Mouse (Mus musculus) G1E (cell line): ENCODE results near the gene Arhgap10. TPM values are rescaled to one million over a fixed set of nuclear protein-coding genes. Genes with fewer than 3 reads are reported as not detected.

Experiments
- ATAC-seq: 2 replicates; pipeline ENCODE4 v1.8.0; 2016; ENCODE audit warnings: mild to moderate bottlenecking; ENCODE audit not compliant: insufficient number of reproducible peaks, poor library complexity, low FRiP score, severe bottlenecking; ENCODE audit errors: extremely low read depth
- DNase-seq: peaks from one replicate; pipeline ENCODE4 v3.0.0; 2012; ENCODE audit warnings: low spot score
- H3K27me3 ChIP-seq: 2 replicates; pipeline ENCODE4 v1.6.1; 2012; ENCODE audit warnings: mild to moderate bottlenecking, low read length, inconsistent platforms; ENCODE audit not compliant: insufficient read depth
- H3K36me3 ChIP-seq: replicated peaks from 2 replicates; pipeline ENCODE3; 2012; ENCODE audit warnings: mild to moderate bottlenecking, inconsistent platforms
- H3K4me1 ChIP-seq: 2 replicates; pipeline ENCODE4 v1.6.1; 2012; ENCODE audit warnings: low read depth, low read length, inconsistent platforms, mixed read lengths; ENCODE audit not compliant: insufficient read depth
- H3K4me3 ChIP-seq: 2 replicates; pipeline ENCODE4 v1.5.1; 2012; ENCODE audit warnings: low read depth, mild to moderate bottlenecking, inconsistent platforms, low read length, moderate library complexity, mixed read lengths
- H3K9me3 ChIP-seq: replicated peaks from 2 replicates; pipeline ENCODE4 v1.6.1; 2012; ENCODE audit warnings: inconsistent platforms
- CTCF ChIP-seq: IDR thresholded peaks from 2 replicates; pipeline ENCODE4 v1.5.1; 2012; ENCODE audit warnings: low read depth, low read length, inconsistent platforms, mixed read lengths
- GATA1 ChIP-seq: IDR thresholded peaks from 2 replicates; pipeline ENCODE4 v1.6.1; 2012; ENCODE audit warnings: borderline replicate concordance, low read length, inconsistent platforms, mixed read lengths
- GATA2 ChIP-seq: IDR thresholded peaks from 2 replicates; pipeline ENCODE4 v1.6.1; 2012; ENCODE audit warnings: low read depth, low read length, inconsistent platforms, borderline replicate concordance
- POLR2AphosphoS5 ChIP-seq: IDR thresholded peaks from 2 replicates; pipeline ENCODE4 v1.6.1; 2012; ENCODE audit warnings: low read depth, low read length, inconsistent platforms; ENCODE audit not compliant: insufficient replicate concordance
- TAL1 ChIP-seq: conservative IDR thresholded peaks from 2 replicates; pipeline ENCODE4 v1.6.1; 2012; ENCODE audit warnings: low read depth, low read length, inconsistent platforms, mixed read lengths
- polyA plus RNA-seq: library from polyadenylated mRNA; stranded (reverse); fragments of >175 nt; gene quantifications from 2 replicates; pipeline ENCODE4 v1.2.3, GENCODE M21; 2012
- total RNA-seq, 2 experiments: library from RNA; stranded (forward) in 1 of 2; stranded (reverse) in 1 of 2; fragments of 200-1000 nt in 1 of 2; fragments of >200 nt in 1 of 2; fragmentation: Nextera tagmentation in 1 of 2; gene quantifications; 2 replicates each; pipeline ENCODE4 v1.2.3; 2014 to 2017

Gene Arhgap10
- total and polyA plus RNA-seq, 3 experiments: 20.3 to 26.1 (median 22.7) TPM

DNA sequence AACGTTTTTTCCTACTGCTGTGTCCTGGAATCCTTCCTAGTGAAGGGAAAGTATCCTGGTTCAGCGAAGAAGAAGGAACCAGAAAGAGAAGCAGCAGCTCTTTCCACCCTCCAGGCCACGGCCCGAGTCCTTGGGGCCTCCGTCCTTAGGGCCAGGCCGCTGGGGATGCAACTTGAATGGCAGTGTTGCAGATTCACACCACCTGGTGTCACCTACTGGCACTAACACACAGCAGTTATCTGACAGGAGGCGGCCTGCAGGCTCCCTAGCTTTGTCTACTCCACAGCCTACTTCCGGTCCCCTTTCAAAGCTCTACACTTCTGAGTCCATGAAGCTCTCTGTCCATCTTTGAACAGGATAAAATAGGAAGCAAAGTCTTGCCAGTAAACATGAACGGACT, 37.8 kb downstream of the Arhgap10 start:
- DNase-seq (no peak), ATAC-seq (no peak)
- no peaks in the 10 kb centered on the region for H3K9me3 ChIP-seq
- TF ChIP-seq GATA2: no peak
- no peak for TF ChIP-seq CTCF
- no peak for TF ChIP-seq GATA1
- TF ChIP-seq POLR2AphosphoS5: no peak
- TF ChIP-seq TAL1: no peak
- H3K27me3 ChIP-seq: no peaks in the 10 kb centered on the region
- H3K36me3 ChIP-seq: peaks cover 7% of the 10 kb centered on the region
- H3K4me1 ChIP-seq: peaks cover 80% of the 10 kb centered on the region
- no peak overlapping the region for H3K4me3 ChIP-seq

GRCm38 (mm10) chr8:77478913-77479273, 38.9 kb downstream of the Arhgap10 start:
- H3K27me3 ChIP-seq: no peaks in the 10 kb centered on the region
- ATAC-seq (peak; percentile 30; the same call in 1 of the 2 replicates), DNase-seq (no peak)
- TF ChIP-seq GATA2 (no peak), CTCF (no peak)
- peaks cover 78% of the 10 kb centered on the region for H3K4me1 ChIP-seq
- no peak overlapping the region; the same call in 1 of the 2 replicates for H3K4me3 ChIP-seq
- peaks cover 7% of the 10 kb centered on the region for H3K36me3 ChIP-seq
- no peaks in the 10 kb centered on the region for H3K9me3 ChIP-seq

- ATAC-seq (0 out of 2 replicates have a peak, but pooled peaks have one; percentile 40), DNase-seq (no peak)
- no peaks in the 10 kb centered on the region for H3K27me3 ChIP-seq
- peaks cover 7% of the 10 kb centered on the region for H3K36me3 ChIP-seq
- TF ChIP-seq GATA1 (no peak), POLR2AphosphoS5 (no peak), GATA2 (no peak), TAL1 (no peak), CTCF (no peak)
- no peak overlapping the region; the same call in 1 of the 2 replicates for H3K4me3 ChIP-seq
- no peaks in the 10 kb centered on the region for H3K9me3 ChIP-seq
- H3K4me1 ChIP-seq: peaks cover 78% of the 10 kb centered on the region
Measured at GRCm38 (mm10) chr8:77478155-77478912, 39.4 kb downstream of the Arhgap10 start.

DNA sequence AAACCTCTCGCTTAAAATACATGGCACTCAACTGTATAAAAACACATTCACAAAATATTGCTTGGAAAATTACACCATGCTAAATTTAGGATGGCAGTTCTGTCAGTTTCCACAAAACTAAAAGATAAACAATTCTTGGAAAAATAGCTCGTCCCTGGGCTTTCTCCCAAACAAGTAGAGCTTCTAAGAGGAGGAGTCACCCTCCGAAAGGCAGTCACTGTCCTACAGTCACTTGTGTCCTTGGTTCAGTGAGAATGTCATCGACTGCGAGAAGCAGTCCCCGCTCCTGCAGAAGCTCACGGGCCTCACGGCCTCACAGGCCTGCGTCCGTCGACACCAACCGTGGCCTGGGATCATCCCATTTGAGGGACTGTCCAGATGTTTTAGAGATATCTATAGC, 40.1 kb downstream of the Arhgap10 start:
- peaks cover 9% of the 10 kb centered on the region for H3K36me3 ChIP-seq
- TF ChIP-seq GATA1 (no peak), CTCF (no peak), GATA2 (no peak), POLR2AphosphoS5 (no peak), TAL1 (no peak)
- no peaks in the 10 kb centered on the region for H3K9me3 ChIP-seq
- no peak for DNase-seq
- ATAC-seq: no peak
- no peak overlapping the region; the same call in 1 of the 2 replicates for H3K4me3 ChIP-seq
- no peaks in the 10 kb centered on the region for H3K27me3 ChIP-seq
- H3K4me1 ChIP-seq: peaks cover 75% of the 10 kb centered on the region

- Histone ChIP-seq H3K4me3 (no peak overlapping the region), H3K9me3 (no peaks in the 10 kb centered on the region), H3K4me1 (peaks cover 54% of the 10 kb centered on the region), H3K36me3 (peaks cover 11% of the 10 kb centered on the region), H3K27me3 (no peaks in the 10 kb centered on the region)
- DNase-seq (no peak), ATAC-seq (no peak)
- TF ChIP-seq CTCF (no peak), GATA1 (no peak), TAL1 (no peak), GATA2 (no peak), POLR2AphosphoS5 (no peak)
Measured at GRCm38 (mm10) chr8:77474614-77475013, 43.1 kb downstream of the Arhgap10 start.

DNA sequence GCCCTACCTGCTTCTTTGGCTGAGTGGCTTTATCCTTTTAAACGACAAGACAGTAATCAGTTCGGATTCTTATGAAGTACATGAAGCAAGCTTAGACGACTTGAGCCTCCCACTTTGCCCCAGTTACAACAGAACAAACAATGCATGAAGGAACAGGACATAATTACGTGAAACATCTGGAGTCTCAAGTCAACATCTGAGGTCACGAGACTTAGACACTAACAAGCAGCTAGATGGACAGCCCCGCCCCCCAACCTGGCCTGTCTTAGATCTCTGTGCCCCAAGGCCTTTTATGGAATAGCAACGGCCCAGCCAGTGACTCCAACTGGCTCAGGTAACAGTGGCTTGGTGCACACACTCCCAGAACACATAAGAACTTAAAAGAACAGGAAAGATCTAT, 44.0 kb downstream of the Arhgap10 start:
- ATAC-seq: peak; percentile 42; the same call in 1 of the 2 replicates
- Histone ChIP-seq H3K4me1 (peaks cover 46% of the 10 kb centered on the region), H3K9me3 (no peaks in the 10 kb centered on the region), H3K27me3 (no peaks in the 10 kb centered on the region), H3K36me3 (peaks cover 8% of the 10 kb centered on the region), H3K4me3 (no peak overlapping the region)
- DNase-seq: no peak
- no peak for TF ChIP-seq GATA2
- TF ChIP-seq POLR2AphosphoS5: no peak
- TF ChIP-seq CTCF: no peak
- no peak for TF ChIP-seq TAL1
- TF ChIP-seq GATA1: no peak
